Mouse (Mus musculus) embryo, embryonic 9.5 days (tissue): ENCODE measurements at regions not wholly inside any gene's neighbourhood (a gene's known extent, or its start where the extent isn't known, plus 50 kb on each side); places are given as distances from the start of the nearest gene placed in this dataset.

Source experiments
- DNase-seq: peaks from one replicate; pipeline ENCODE4 v3.0.0-alpha.2; 2017; ENCODE audit errors: extremely low spot score

GRCm38 (mm10) chr7:145105831-145106493 lies 102.0 kb downstream of the 1810010D01Rik start:
- no peak for DNase-seq

- no peak for DNase-seq
These were observed 105.2 kb downstream of the 1810010D01Rik start for GRCm38 (mm10) chr7:145102692-145103091.

DNA sequence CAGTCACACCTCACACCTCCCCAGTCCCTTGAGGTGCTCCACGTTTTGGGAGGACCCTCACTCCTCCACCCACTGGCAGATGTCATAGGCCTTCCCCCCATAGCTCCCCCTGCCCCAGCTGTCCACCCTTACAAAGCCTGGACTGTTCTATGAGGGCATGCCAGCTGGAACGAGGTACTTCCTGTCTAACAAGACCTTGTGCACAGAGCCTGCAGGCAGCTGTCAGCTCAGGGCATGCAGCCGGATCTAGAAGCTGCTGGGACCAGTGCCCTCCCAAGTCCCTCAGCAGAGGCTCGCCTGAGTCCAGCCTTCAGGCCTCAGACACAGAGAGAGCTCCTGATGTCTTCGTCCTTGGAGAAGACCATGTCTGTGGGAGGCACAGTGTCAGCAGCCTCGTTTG lies 105.7 kb downstream of the 1810010D01Rik start:
- no peak for DNase-seq

DNA sequence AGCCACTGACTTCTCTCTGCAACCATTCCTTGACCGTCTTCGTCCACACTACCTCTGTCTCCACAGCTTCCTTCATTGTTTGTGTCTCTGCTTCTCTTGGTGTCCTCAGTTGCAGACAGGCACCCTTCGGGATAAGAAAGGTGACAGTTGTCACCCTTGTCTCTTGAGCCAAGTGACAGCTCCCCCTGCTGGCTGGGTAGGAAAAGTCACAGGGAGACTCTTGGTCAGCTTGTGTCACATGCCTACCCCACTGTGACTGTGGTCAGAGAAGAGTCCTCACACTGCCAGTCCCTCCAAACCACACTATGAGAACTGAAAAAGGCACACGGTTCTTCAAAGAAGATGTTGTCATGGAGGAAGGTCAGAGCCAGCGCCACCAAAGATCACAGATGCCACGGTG lies 109.6 kb downstream of the 1810010D01Rik start:
- no peak for DNase-seq

DNA sequence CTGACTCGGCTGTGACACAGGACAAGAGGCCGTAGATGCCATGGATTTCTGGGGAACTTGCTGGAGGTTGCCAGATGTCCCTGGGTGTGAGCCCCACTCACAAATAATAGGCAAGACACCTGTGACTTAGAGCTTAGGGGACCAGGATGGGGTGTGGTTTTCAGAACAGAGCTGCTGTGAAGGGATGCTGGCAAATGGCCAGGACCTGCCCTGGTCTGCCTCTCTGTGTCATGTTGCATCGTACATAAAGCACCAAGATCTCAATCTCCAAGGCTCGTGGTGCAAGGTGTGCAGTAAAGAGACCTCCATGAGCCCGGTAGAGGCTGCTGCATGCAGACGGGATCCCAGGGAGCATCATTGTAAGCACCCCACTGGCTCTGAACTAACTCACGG lies 113.8 kb downstream of the 1810010D01Rik start:
- DNase-seq, result no peak

- no peak for DNase-seq
These were observed 114.3 kb downstream of the 1810010D01Rik start for GRCm38 (mm10) chr7:145093417-145094133.

DNA sequence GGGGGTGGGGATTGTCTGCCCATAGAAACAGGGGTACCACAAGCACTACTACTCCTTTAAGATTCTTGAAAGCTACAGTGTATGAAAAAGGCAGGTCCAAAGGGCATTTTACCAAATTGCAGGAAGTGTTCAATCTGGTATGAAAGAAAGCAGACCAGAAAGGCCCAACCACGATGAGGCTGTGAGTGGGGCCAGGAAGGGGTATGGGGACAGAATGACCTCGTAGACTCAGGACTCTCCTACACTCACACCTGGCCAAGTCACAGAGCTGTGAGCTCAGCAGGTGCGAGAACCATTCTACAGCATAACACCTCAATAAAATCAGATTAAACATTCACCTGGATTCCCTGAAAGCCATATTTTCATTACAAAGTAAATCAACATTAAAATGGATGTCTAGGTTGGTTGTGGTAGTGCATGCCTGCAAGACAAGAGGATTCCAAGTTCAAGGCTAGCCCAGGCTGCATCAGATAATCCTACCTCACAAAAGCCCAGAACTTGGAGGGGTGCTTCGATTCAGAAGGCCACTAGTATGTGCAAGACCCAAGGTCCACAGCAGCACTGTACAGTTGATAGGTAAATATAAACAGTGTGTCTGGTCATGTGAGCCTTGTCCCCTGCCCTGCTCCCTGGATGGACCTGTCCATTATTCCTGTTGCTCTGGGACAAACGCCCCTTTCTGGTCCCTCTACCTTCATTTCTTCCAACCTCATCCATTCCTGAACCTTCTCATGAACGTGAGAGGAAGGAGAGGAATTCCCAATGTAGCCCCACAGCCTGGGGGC lies 115.3 kb downstream of the 1810010D01Rik start:
- no peak for DNase-seq

GRCm38 (mm10) chr7:145090849-145091248 lies 117.1 kb downstream of the 1810010D01Rik start:
- DNase-seq, result no peak

- no peak for DNase-seq
These were observed 118.6 kb downstream of the 1810010D01Rik start for GRCm38 (mm10) chr7:145089315-145089721.

- DNase-seq, result no peak
These were observed 119.3 kb downstream of the 1810010D01Rik start for GRCm38 (mm10) chr7:145088655-145089054.

- DNase-seq, result no peak
These were observed 120.1 kb downstream of the 1810010D01Rik start for GRCm38 (mm10) chr7:145087790-145088189.

GRCm38 (mm10) chr7:145082917-145083752 lies 124.8 kb downstream of the 1810010D01Rik start:
- DNase-seq, result no peak

DNA sequence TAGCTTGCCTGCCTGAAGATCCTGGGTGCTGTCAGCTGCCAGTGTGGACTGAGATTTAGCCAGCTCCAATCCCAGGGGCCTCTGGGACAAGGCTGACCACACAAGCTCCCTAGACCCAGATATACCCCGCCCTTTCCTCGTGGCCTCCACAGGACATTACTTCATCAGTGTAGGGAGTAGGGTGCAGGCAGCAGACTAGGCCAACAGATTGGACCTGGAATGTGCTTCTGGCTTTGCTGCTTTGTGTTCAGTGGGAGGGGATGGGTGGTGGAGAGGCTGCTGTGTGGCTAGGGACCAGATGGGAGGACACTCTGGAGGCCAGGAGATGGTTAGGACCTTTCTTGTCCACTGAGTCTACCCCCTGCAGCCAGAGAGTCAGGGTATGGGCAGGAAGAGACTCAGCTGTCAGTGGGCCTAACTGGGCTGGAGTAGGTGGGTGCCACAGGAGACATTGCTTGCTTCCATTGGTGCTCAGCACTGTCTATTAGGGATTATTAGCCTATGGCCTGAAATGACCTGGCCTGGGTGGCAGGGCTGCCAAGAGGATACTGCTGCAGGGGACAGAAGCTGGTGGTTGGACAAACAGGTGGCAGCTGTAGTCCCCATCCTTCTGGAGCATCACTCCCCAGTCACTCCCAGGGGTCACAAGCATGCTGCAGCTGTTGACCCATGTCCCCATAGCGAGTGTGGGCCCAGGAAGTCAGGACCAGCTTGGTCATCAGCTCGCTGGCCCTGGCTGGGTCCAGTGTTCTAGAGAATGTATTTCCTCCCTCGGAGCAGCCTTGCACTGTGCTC lies 132.5 kb upstream of the Ccnd1 start:
- no peak for DNase-seq

- no peak for DNase-seq
These were observed 131.8 kb upstream of the Ccnd1 start for GRCm38 (mm10) chr7:145071533-145071932.

DNA sequence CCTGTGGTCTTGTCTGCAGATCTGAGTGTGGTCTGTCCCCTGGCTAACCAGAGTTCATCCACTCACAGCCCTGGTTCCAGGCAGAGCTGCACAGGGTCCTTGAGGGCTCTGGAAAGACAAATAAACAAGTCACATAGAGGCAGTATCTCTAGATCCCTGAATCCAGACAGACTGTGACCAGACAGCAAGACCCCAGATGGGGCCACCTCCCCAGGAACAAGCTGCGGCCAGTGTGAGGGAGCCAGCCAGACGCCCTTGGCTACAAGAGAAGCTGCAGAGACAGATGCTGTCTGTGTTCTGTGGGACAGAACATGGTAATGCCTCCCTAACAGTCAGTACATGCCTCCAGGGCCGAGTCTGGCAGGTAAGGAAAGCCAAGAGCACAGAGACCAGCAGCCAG lies 127.6 kb upstream of the Ccnd1 start:
- DNase-seq, result no peak

- no peak for DNase-seq
These were observed 116.6 kb upstream of the Ccnd1 start for GRCm38 (mm10) chr7:145056320-145056719.

GRCm38 (mm10) chr7:145051616-145052015 lies 111.9 kb upstream of the Ccnd1 start:
- no peak for DNase-seq

DNA sequence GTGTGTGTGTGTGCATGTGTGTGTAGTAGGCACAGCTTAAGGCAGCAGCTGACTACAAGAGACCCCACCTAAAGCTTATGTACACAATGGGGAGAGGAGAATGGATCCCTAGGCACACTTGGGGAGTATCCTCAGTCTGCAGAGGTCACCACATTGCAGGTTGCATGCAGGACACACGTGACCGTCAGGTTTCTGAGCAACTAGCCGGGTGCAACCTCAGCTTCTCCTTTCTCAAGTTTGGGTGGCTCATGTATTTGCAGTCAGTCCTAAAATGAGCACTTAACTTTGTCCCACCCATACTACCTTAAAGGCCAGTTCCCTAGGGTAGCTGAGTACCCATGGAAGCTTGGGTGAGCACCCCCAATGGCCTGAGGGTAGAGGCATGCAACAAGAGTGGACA lies 111.0 kb upstream of the Ccnd1 start:
- no peak for DNase-seq

GRCm38 (mm10) chr7:145048481-145048877 lies 108.8 kb upstream of the Ccnd1 start:
- no peak for DNase-seq

- no peak for DNase-seq
These were observed 108.2 kb upstream of the Ccnd1 start for GRCm38 (mm10) chr7:145047771-145048480.
